Mouse (Mus musculus) CH12.LX (cell line): Measurements from ENCODE around the gene Igf1r. TPM values are rescaled to one million over a fixed set of nuclear protein-coding genes. Genes with fewer than 3 reads are reported as not detected.

Source experiments
- DNase-seq: peaks from one replicate; pipeline ENCODE4 v3.0.0-alpha.2; 2013; ENCODE audit errors: extremely low read depth
- H3K27ac ChIP-seq: 2 replicates; pipeline ENCODE4 v1.5.1; 2012; ENCODE audit warnings: low read depth, mild to moderate bottlenecking, control low read depth, moderate library complexity; ENCODE audit not compliant: insufficient read depth
- H3K27me3 ChIP-seq: replicated peaks from 2 replicates; pipeline ENCODE3; 2012; ENCODE audit warnings: inconsistent platforms
- H3K36me3 ChIP-seq, 2 experiments: replicated peaks in 1 of 2; 2 replicates each; pipeline versions ENCODE3 to v1.6.1; 2012; ENCODE audit warnings: inconsistent platforms in 1 of 2, low read length in 1 of 2, mild to moderate bottlenecking in 1 of 2, mixed read lengths in 1 of 2, moderate library complexity in 1 of 2; ENCODE audit not compliant: control insufficient read depth in 1 of 2, insufficient read depth in 1 of 2
- H3K4me1 ChIP-seq, 2 experiments: 2 replicates each; pipeline ENCODE4 v1.6.1; 2012; ENCODE audit warnings: inconsistent platforms in 1 of 2, moderate library complexity in 1 of 2; ENCODE audit not compliant: insufficient read depth in 2 of 2, control insufficient read depth in 1 of 2
- H3K4me2 ChIP-seq: 2 replicates; pipeline ENCODE4 v1.6.1; 2012; ENCODE audit warnings: low read depth, mild to moderate bottlenecking, control low read depth; ENCODE audit not compliant: poor library complexity, insufficient read depth, severe bottlenecking
- H3K4me3 ChIP-seq, 3 experiments: fragments of 150-350 bp in 1 of 3; sonication (generic) in 1 of 3; replicated peaks in 1 of 3; 2 replicates each; pipeline versions ENCODE3 to v1.5.1; 2011 to 2012; ENCODE audit warnings: low read depth in 2 of 3, low read length in 2 of 3, mild to moderate bottlenecking in 2 of 3, moderate library complexity in 2 of 3, control low read depth in 1 of 3, improper control_type of control experiment in 1 of 3, inconsistent platforms in 1 of 3, mixed read lengths in 1 of 3; ENCODE audit not compliant: poor library complexity in 1 of 3
- H3K79me2 ChIP-seq: replicated peaks from 2 replicates; pipeline ENCODE4 v1.6.1; 2012; ENCODE audit warnings: mild to moderate bottlenecking, moderate library complexity; ENCODE audit not compliant: control insufficient read depth, poor library complexity, insufficient read depth, severe bottlenecking; ENCODE audit errors: extremely low read depth
- H3K9ac ChIP-seq: 2 replicates; pipeline ENCODE4 v1.6.1; 2012; ENCODE audit warnings: low read depth, mild to moderate bottlenecking, control low read depth, moderate library complexity; ENCODE audit not compliant: insufficient read depth
- H3K9me3 ChIP-seq: replicated peaks from 2 replicates; pipeline ENCODE3; 2012; ENCODE audit warnings: low read length, inconsistent platforms, mixed read lengths
- CTCF ChIP-seq, 2 experiments: IDR thresholded peaks in 1 of 2; conservative IDR thresholded peaks in 1 of 2; 2 replicates each; pipeline ENCODE4 v1.5.1; 2011 to 2012; ENCODE audit warnings: low read depth in 2 of 2, low read length in 2 of 2, improper control_type of control experiment in 1 of 2, inconsistent platforms in 1 of 2, mild to moderate bottlenecking in 1 of 2, moderate library complexity in 1 of 2
- E2F4 ChIP-seq: IDR thresholded peaks from 2 replicates; pipeline ENCODE4 v1.6.1; 2011; ENCODE audit warnings: low read depth, low read length, improper control_type of control experiment; ENCODE audit not compliant: insufficient replicate concordance
- EP300 ChIP-seq: IDR thresholded peaks from 2 replicates; pipeline ENCODE4 v1.6.1; 2011; ENCODE audit warnings: low read length, improper control_type of control experiment
- ETS1 ChIP-seq: conservative IDR thresholded peaks from 2 replicates; pipeline ENCODE4 v1.6.1; 2012; ENCODE audit warnings: low read depth, mild to moderate bottlenecking, inconsistent platforms, low read length, improper control_type of control experiment, moderate library complexity
- HCFC1 ChIP-seq: IDR thresholded peaks from 2 replicates; pipeline ENCODE4 v1.6.1; 2012; ENCODE audit warnings: low read depth, mild to moderate bottlenecking, inconsistent platforms, low read length, improper control_type of control experiment
- IRF4 ChIP-seq: IDR thresholded peaks from 2 replicates; pipeline ENCODE4 v1.6.1; 2014; ENCODE audit warnings: low read depth, mild to moderate bottlenecking, inconsistent platforms, low read length, improper control_type of control experiment
- JUN ChIP-seq: IDR thresholded peaks from 2 replicates; pipeline ENCODE4 v1.6.1; 2011; ENCODE audit warnings: low read depth, mild to moderate bottlenecking, low read length, improper control_type of control experiment, moderate library complexity; ENCODE audit not compliant: insufficient read depth
- MEF2A ChIP-seq: IDR thresholded peaks from 2 replicates; pipeline ENCODE4 v1.6.1; 2014; ENCODE audit warnings: low read depth, mild to moderate bottlenecking, inconsistent platforms, low read length, improper control_type of control experiment, borderline replicate concordance
- MXI1 ChIP-seq: IDR thresholded peaks from 2 replicates; pipeline ENCODE4 v1.6.1; 2011; ENCODE audit warnings: mild to moderate bottlenecking, low read depth, low read length, improper control_type of control experiment
- MYC ChIP-seq: IDR thresholded peaks from 2 replicates; pipeline ENCODE4 v1.6.1; 2011; ENCODE audit warnings: low read depth, mild to moderate bottlenecking, improper control_type of control experiment, low read length
- NELFE ChIP-seq: IDR thresholded peaks from 2 replicates; pipeline ENCODE4 v1.6.1; 2011; ENCODE audit warnings: low read depth, low read length, improper control_type of control experiment
- POLR2AphosphoS2 ChIP-seq: IDR thresholded peaks from 2 replicates; pipeline ENCODE4 v1.6.1; 2011; ENCODE audit warnings: low read depth, low read length, improper control_type of control experiment
- RCOR1 ChIP-seq: conservative IDR thresholded peaks from 2 replicates; pipeline ENCODE4 v1.6.1; 2012; ENCODE audit warnings: low read depth, mild to moderate bottlenecking, inconsistent platforms, low read length, improper control_type of control experiment
- SIN3A ChIP-seq: IDR thresholded peaks from 2 replicates; pipeline ENCODE4 v1.6.1; 2012; ENCODE audit warnings: low read length, improper control_type of control experiment, inconsistent platforms
- SMC3 ChIP-seq: IDR thresholded peaks from 2 replicates; pipeline ENCODE4 v1.6.1; 2011; ENCODE audit warnings: low read depth, low read length, improper control_type of control experiment
- TCF12 ChIP-seq: IDR thresholded peaks from 2 replicates; pipeline ENCODE4 v1.6.1; 2014; ENCODE audit warnings: low read depth, mild to moderate bottlenecking, inconsistent platforms, low read length, improper control_type of control experiment
- UBTF ChIP-seq: IDR thresholded peaks from 2 replicates; pipeline ENCODE4 v1.6.1; 2012; ENCODE audit warnings: low read depth, mild to moderate bottlenecking, inconsistent platforms, low read length, improper control_type of control experiment, moderate library complexity
- ZKSCAN1 ChIP-seq: IDR thresholded peaks from 2 replicates; pipeline ENCODE4 v1.6.1; 2012; ENCODE audit warnings: low read depth, inconsistent platforms, low read length, improper control_type of control experiment, borderline replicate concordance
- ZNF384 ChIP-seq: IDR thresholded peaks from 2 replicates; pipeline ENCODE4 v1.6.1; 2012; ENCODE audit warnings: low read depth, low read length, improper control_type of control experiment, inconsistent platforms
- dilution Hi-C: fragments of 300-500 bp; cut with MboI; formaldehyde crosslinking; loops from 2 replicates; pipeline ENCODE4 v1.14.3; 2020; ENCODE audit warnings: low sequenced_read_pairs; ENCODE audit not compliant: extremely low pct_unique_long_range_greater_than_20kb, extremely low pct_ligation_motif_present
- in situ Hi-C: fragments of 300-500 bp; cut with MboI; formaldehyde crosslinking; loops from 3 replicates; pipeline ENCODE4 v1.14.3; 2019; ENCODE audit warnings: low sequenced_read_pairs, low pct_ligation_motif_present, low pct_unique_long_range_greater_than_20kb, mixed read lengths
- polyA plus RNA-seq: library from polyadenylated mRNA; unstranded; fragments of >175 nt; gene quantifications from 2 replicates; pipeline ENCODE4 v1.2.1, GENCODE M21; 2012; ENCODE audit warnings: low read depth; ENCODE audit not compliant: insufficient read length
- total RNA-seq, 2 experiments: library from RNA; depleted of rRNA; stranded (reverse); fragments of 300-350 nt in 1 of 2; fragments of >200 nt in 1 of 2; gene quantifications; 2 replicates each; pipeline ENCODE4 v1.2.3; 2012 to 2014

The Igf1r gene
- total and polyA plus RNA-seq, 3 experiments: 0.19 to 1.6 (median 0.29) TPM

DNA sequence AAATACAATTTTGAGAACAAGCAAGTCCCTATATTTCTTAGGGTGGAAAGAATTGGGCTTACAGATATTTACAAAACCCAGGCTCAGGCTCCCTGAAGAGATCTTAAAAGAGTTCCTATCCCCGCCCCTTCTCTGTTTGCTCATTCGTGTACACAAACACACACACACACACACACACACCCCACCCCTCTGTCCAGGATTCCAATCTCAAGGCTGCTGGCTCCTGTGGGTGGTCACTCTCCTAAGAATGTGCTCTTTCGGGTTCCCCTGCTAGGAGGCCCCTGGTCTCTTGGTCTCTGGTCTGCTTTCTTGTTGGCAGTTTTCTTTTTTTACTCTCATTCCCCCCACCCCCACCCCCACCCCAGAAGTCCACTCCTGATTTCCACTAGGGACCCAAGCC lies 41.7 kb upstream of the Igf1r start:
- no peaks in the 10 kb centered on the region for H3K4me1 ChIP-seq
- H3K36me3 ChIP-seq: no peaks in the 10 kb centered on the region
- no peak overlapping the region for H3K4me2 ChIP-seq
- peaks cover 68% of the 10 kb centered on the region for H3K27me3 ChIP-seq
- DNase-seq: no peak
- no peak overlapping the region for H3K4me3 ChIP-seq
- H3K79me2 ChIP-seq: no peaks in the 10 kb centered on the region
- in situ Hi-C loops: no loop called here
- no peak overlapping the region for H3K9ac ChIP-seq
- dilution Hi-C loops: no loop called here
- H3K9me3 ChIP-seq: no peaks in the 10 kb centered on the region
- no peak overlapping the region for H3K27ac ChIP-seq
- TF ChIP-seq HCFC1 (no peak), ETS1 (no peak), TCF12 (no peak), SIN3A (no peak), SMC3 (no peak), UBTF (no peak), E2F4 (no peak), IRF4 (no peak), CTCF (conservative IDR thresholded peaks at IDR 0.05 in 1 of 2, IDR thresholded peaks at IDR 0.05 in 1 of 2; ENCODE audit: low read depth in 2 of 2, low read length in 2 of 2) (no peak), POLR2AphosphoS2 (no peak), MEF2A (no peak), MYC (no peak), JUN (no peak)

DNA sequence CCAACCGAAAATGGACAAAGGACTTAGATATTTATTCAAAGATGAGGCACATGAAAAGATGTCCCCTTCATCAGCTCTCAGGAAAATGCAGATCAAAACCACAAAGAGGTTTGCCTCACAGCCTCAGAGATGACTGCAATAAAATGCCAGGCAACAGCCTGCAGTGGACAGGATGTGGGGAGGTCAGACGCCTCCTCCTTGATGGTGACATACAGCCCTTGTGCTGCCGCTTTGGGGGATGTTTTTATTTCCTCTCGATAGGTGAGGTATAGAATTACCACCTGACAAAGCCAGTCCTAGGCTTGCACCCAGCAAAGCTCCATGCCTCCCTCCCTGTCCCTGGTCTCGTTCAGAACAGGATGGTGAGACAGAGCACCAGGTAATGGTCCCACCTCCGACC lies 40.8 kb upstream of the Igf1r start:
- H3K4me2 ChIP-seq: no peak overlapping the region
- H3K4me1 ChIP-seq: no peaks in the 10 kb centered on the region
- no peak overlapping the region for H3K4me3 ChIP-seq
- no peaks in the 10 kb centered on the region for H3K9me3 ChIP-seq
- TF ChIP-seq MYC (no peak), TCF12 (no peak), MEF2A (no peak), IRF4 (no peak), UBTF (no peak), NELFE (no peak), MXI1 (no peak), EP300 (no peak), CTCF (conservative IDR thresholded peaks at IDR 0.05 in 1 of 2, IDR thresholded peaks at IDR 0.05 in 1 of 2; ENCODE audit: low read depth in 2 of 2, low read length in 2 of 2) (no peak), ZNF384 (no peak), HCFC1 (no peak), E2F4 (no peak), ZKSCAN1 (no peak), RCOR1 (no peak)
- peaks cover 63% of the 10 kb centered on the region for H3K27me3 ChIP-seq
- in situ Hi-C loops: no loop called here
- no peak overlapping the region for H3K27ac ChIP-seq
- DNase-seq: no peak
- dilution Hi-C loops: no loop called here
- H3K9ac ChIP-seq: no peak overlapping the region
- H3K79me2 ChIP-seq: no peaks in the 10 kb centered on the region
- no peaks in the 10 kb centered on the region for H3K36me3 ChIP-seq
